Mouse (Mus musculus): ENCODE measurements around the gene Slc16a12. TPM values are rescaled to one million over a fixed set of nuclear protein-coding genes. Genes with fewer than 3 reads are reported as not detected.

Gene Slc16a12
- total RNA-seq, 2 experiments from 2014 or later, result 0.33 to 0.54 TPM

DNA sequence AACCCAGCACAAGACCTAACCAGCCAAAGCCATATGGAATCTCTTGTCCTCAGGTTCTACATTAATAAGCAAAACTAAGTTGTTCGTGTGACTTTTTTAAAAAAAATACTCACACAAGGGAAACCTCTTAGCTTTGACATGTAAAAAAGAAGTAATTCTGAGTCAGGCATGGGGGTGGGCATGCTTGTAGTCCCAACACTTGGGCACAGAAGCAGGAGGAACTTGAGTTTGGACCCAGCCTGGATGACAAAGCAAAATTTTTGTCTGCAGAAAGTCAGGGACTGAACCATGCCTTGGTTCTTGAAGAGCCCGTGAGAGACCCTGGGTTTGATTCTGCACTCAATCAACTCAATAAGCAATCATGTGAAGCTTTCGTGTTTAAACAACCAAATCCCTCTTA lies 17.6 kb downstream of the Slc16a12 start:
- no peak for DNase-seq (ENCODE audit: low spot score in 2 of 2)

DNA sequence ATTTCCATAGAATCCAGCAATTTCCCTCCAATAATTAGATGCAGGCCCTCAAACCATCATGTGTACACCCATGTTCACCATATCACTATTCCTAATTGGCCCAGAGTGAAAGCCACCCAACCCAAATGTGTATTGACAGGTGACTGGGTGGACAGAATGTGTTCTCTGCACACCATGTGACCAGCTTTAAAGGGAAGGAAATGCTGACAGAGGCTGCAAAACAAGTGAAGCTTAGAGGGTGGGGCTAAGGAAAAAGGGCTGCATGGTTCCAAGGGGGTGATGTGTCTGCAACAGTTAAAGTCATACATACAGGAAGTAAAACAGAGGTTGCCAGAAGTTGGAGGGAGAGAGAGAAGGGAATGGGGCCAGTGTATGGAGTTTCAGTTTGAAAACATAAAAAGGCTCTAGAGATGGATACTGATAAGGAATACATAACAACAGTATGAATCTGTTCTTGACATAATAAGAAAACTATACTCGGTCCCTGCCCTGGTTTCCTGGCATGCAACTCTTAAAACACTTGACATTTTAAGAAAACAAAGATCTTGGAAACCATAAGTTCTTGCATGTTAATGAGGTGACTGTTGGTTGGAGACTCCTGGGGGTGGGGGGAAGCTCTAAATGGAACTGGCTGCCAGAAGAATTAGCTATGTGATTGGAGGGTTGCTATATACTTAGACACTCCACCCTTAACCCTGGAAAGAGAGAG lies 20.7 kb downstream of the Slc16a12 start:
- no peak for DNase-seq (ENCODE audit: low spot score in 2 of 2)

DNA sequence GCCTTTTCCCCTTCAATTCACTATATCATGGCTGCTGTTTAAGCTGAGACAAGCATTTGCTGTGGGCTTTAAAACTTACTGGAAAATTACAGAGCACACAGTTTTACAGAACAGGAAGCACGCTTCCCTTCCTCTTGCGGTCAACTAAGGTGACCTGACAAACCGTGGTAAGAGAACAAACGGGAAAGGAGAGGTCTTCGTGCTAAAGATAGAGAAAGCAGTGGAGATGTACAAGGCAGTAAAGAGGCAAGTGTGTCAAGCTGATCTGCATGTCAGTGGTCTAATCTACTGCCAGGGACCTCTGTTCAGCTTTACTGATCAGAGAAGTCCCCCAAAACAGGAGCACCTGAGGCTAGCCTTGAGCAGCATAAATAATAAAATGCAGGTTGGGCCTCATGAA lies 21.7 kb downstream of the Slc16a12 start:
- DNase-seq (ENCODE audit: low spot score in 2 of 2), result no peak

DNA sequence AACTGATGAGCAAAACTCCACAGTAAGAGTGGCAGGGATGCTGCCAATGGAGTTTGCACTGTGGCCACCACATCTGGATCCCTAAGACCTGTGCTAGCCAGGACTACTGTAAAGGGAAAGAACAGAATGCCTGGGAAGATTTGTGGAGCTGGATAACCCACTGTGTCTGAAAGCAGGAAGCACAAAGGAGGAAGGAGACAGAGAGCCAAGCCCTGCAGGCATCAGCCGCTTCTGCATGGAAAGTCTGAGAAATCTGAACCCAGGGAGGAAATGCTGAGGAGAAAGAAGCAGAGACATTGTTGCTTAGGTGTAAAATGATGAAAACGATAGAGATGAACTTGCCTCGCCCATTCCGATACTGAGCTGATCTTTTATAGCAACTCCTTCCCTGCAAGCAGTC lies 22.5 kb downstream of the Slc16a12 start:
- DNase-seq (ENCODE audit: low spot score in 2 of 2), result no peak

DNA sequence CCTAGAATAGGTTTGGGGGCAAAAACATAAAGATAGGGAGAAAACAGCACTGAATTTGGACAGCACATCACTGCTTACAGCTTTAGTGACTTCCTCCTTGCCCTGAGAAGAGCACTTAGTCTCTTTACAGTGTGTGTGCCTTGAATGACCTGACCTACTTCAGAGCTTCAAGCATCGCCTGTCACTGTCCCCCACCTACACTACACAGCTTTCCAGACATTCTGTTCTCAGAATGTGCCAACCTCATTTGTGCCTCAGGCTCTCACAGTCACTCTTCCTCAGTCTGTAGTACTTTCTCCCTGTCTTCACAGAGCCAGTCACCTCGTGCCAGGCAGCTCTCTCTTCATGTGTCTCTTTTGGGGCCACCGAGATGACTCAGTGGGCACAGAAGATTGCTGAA lies 24.5 kb downstream of the Slc16a12 start:
- DNase-seq (ENCODE audit: low spot score in 2 of 2), result no peak

DNA sequence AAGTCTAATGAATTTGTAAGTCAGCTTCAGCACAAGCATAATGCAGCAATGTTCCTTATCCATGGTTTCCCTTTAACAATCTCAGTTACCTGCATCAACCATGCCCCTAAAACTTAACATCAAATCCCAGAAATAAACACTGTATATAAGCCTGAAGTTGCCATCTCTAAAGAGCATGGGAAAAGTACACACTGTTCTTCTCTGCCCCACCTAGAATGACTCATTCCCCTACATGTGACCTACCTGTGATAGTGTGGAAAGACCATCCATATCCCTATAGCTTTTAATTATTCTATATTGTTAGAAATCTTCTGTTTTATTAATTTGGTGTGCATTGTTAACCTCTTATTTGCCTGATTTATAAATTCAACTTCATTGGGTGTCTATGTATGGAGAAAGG lies 27.0 kb downstream of the Slc16a12 start:
- no peak for DNase-seq (ENCODE audit: low spot score in 2 of 2)

DNA sequence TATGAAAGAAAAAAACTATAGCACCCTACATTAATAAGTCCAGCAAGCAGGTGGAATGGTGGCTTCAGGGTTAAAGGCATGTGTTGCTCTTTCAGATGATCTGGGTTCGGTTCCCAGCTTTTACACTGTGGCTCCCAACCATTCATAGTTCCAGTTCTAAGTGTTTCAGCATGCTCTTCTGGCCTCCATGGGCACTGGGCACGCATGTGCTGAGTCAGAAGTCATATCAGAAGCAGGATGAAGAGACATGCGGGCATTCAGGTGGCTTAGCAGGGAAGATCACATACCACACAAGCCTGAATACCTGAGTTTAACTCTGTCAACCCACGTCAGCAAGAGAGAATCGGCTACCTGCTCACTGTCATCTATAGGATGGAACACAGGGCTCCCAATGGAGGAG lies 28.1 kb downstream of the Slc16a12 start:
- no peak for DNase-seq (ENCODE audit: low spot score in 2 of 2)

DNA sequence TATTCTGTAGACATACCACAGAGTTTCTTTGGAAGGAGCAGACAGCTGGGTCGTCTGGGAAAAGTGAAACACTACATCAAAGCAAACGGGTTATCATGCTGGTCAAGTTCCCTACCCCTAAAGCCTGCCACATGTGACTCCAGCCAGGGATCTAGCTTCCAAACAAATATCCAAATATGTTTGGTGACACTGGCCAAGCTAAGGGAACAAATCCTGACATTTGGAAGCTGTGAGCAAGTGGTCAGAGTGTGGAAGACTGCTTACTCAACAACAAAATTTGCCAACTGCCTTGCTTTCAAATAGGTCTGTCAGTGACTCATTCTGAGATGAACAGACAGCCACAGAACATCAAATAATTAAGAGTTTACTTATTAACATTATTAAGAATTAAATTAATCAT lies 28.6 kb downstream of the Slc16a12 start:
- DNase-seq (ENCODE audit: low spot score in 2 of 2), result no peak

DNA sequence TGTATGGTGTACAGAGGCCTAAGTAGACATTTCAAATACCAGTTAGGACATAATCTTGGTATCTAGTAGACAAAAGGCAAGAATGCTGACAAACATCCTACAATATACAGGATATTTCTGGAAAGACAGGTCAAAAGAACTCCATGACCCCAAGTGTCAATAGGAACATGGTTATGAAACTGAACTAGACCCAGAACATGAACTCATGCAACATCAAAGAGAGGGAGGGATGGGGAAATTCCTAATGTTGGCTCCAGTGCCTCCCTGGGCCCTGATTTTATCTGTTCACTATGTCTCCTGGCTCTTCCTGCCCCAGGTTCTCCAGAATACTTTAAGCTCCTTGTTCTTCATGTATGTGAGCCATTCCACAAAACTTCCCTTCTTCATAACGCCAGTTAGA lies 31.2 kb downstream of the Slc16a12 start:
- no peak for DNase-seq (ENCODE audit: low spot score in 2 of 2)

DNA sequence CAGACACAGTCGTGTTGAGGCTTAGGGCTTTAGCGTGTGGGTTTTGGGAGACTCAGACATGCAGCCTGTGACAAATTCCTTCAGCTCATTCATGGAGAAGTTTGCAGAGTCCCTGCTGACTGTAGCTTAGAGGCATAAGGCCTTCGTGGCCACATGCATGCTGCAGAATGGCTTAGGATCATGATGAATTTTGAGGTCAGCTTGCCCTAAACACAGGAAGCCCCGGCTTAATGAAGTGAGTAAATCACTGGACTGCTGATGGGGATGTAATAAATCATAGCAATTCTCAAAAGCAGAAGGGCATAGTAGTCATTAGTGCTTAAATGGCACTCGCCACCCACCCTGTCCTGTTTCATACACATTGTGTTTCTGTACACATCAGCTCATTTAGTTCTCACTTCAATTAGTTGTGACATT lies 32.8 kb downstream of the Slc16a12 start:
- DNase-seq (ENCODE audit: low spot score in 2 of 2), result no peak

DNA sequence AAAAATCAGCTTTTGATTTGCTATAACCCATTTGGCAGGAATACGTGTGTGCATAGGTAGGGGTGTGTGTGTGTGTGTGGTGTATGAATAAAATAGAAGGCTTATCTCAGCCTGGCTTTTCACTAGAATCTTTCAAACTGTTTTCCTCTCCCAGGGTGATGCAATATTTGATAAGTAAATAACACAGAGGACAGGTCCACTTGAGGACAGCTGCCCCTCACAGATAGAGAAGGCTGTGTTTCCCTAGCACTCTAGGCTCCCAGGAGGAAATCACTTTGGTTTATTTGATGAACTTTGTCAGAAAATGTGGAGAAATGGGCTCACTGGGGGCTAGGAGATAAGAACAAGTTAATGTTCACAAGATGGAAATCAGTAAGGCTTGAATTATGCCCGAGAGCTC lies 35.0 kb downstream of the Slc16a12 start:
- DNase-seq (ENCODE audit: low spot score in 2 of 2), result no peak

DNA sequence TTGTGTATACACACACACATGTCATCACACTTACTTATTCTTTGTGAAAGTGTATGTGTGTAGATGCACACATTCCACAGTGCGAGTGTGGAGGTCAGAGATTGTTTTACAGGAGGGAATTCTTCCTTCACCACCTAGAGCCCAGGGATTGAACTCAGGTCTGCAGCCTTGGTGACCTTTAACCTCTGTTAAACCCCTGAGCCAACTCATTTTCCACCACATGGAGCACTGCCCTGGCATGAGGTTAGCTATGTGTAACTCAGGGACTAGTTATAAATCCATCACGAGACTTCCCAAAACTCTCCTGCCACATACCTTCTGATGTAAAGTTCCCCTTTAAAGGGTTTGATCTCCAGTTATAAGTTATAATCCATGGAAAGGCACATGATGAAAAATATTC lies 38.9 kb downstream of the Slc16a12 start:
- DNase-seq (ENCODE audit: low spot score in 2 of 2), result no peak

DNA sequence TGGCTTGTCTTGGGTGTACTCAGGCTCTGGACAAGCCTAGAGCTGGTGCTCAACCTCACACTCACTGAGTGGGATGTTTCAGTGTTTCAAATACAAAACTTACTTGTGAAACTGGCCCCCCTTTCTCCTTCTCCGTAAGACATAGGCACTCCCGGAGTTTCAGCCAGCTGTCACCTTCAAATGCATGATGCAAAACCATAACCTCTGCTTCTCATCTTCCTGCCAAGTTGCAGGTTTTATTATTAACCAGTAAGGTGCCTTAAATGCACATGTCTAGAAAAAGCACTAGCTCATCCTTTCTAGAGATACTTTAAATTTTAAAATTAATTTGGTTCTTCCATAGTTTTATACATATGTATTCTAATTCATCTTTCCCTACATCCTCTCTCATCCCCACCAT lies 39.5 kb downstream of the Slc16a12 start:
- no peak for DNase-seq (ENCODE audit: low spot score in 2 of 2)

DNA sequence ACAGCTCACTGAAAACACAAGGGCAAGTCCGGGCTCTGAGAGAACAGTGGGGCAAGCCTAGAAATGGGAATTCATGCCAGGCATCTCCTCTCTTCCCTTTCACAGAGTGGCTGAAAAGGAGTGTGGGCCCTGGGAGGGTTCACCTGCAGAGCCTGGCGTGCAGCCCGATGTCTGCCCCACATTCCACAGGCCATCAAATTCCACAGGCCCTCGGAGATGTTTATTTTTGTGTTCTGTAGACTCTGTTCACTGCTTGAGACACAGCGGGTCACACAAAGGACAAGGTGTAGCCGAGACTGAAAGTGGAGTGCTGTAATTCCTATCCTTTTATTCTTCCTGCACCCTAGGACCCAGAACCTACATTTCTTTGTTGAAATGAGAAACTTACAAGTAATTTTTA lies 40.8 kb downstream of the Slc16a12 start:
- DNase-seq (ENCODE audit: low spot score in 2 of 2), result no peak

DNA sequence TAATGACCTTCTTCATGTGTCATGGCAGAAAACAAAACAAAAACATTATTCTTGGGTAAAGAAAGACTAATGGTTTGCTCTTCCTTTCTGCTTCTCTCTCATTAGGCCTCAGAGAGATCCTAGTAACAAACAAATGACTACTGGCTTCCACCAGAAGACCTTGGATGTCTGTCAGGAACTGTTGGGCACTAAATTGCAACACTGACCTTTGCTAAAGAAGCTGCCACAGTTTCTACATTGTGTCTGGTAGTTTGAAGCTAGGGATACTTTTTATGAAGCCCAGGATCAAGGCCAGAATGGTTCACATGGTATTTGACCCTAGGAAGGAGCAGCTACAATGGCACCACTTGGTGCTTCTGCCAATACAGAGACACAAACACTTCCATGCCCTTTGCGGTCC lies 41.9 kb downstream of the Slc16a12 start:
- no peak for DNase-seq (ENCODE audit: low spot score in 2 of 2)

DNA sequence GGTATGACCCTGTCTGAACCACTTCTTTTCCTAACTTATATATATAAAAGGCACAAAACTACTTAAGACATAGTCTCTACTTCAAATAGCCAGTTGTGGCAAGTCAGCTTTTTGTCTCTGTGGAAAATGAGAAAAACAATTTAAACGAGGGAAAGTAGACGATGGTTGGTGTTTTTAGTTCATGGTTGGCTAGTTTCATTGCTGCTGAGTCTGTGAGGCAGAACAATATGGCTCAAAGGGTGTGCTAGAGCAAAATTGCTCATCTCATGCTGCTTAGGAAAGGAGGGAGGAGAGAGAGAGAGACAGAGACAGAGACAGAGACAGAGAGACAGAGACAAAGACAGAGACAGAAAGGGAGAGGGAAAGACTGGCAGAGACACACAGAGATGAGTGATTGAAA lies 47.8 kb downstream of the Slc16a12 start:
- no peak for DNase-seq (ENCODE audit: low spot score in 2 of 2)

DNA sequence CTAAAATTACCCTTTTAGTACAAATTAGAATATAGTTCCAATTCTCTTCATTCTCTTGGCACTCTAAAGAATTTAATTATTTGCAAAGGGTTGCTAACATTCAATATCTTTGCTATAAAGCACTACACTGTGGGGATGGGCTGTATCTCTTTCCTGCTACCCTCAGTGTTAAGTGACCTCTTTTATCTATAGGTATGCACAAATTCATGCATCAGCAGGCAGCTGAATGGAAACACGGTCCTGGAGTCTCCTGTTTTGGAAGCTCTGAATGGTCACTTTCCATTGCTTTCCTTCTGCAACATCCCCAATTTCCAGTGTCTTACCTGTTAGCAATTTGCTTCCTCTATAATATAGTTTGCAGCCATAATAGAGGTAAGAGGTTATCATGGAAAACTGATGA lies 48.2 kb downstream of the Slc16a12 start:
- DNase-seq (ENCODE audit: low spot score in 2 of 2), result no peak

DNA sequence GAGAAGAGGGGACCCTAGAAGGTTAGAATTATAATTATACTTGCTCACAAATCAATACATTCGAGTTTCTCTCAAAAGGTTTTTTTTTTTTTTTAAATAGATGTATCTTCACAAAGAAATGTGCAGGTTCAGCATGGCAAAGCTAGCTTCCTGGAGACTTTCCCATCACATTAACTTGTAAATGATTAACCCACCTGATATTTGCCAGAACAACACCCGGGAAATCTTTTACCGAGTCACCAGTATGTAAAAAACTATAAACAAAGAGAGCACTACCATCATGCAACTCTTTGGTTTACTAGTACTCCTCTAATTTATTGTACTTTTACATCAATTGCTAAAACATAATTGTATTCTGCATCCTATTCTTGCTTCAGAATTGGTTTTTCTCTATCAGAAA lies 48.7 kb downstream of the Slc16a12 start:
- no peak for DNase-seq (ENCODE audit: low spot score in 2 of 2)

DNA sequence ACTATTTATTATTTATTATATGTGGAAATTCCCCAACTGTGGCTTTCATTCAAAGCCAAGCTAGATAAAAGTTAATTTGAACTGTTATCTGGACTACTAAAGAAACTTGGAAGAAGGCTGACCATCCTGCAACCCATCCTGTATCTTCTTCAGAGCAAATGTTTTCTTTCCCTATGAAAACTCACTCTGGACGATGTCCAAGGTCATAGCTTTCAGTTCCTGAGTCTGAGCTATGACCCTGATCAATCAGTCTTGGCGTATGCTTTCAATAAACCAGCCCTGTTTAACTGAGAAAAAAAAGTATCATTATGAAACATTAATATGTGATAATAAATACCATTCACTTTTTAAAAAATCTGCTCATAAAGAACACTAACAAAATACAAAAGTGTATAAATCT lies 49.6 kb downstream of the Slc16a12 start:
- DNase-seq (ENCODE audit: low spot score in 2 of 2), result no peak

DNA sequence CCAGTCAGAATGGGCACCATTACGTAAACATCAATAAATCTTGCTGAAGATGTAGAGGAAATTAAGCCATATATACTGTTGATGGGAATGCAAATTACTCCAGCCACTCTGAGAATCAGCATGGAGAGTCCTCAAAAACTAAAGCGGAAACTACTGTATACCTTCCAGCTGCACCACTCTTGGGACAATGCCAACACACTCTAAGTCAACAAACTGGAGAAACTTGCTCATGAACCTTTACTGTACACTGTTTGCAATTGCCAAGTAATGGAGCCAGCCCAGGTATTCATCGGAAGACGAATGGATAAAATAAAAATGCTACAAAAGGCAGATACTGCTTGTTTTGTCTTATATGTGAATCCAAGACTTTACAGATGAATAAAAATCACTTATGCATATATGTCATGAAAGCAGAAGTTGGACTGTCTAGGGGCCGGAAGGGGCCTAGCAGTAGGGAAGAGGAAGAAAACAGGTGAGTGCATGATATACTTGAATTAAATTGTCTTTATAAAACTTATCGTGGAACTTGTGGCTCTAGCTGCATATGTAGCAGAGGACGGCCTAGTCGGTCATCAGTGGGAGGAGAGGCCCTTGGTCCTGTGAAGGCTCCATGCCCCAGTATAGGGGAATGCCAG lies 50.6 kb downstream of the Slc16a12 start:
- DNase-seq (ENCODE audit: low spot score in 2 of 2), result no peak

DNA sequence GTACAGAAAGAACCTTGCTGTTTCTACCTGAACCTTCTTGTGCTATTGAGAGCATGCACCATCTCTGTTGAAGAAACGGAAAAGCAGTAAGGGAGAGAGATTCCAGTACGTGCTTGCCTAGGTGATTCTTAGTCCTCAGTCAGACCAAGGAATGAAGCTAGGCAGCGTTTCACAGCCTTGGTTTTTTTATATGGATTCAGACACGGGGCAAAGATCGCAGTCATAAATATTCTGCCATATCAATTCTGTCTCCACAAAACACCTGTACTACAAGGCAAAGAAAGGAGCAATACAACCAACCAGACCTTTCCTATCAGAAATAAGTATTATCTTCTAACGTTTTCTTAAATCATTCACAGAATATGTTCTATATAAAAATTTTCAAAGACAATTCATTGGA lies 55.7 kb downstream of the Slc16a12 start:
- no peak for DNase-seq (ENCODE audit: low spot score in 2 of 2)

DNA sequence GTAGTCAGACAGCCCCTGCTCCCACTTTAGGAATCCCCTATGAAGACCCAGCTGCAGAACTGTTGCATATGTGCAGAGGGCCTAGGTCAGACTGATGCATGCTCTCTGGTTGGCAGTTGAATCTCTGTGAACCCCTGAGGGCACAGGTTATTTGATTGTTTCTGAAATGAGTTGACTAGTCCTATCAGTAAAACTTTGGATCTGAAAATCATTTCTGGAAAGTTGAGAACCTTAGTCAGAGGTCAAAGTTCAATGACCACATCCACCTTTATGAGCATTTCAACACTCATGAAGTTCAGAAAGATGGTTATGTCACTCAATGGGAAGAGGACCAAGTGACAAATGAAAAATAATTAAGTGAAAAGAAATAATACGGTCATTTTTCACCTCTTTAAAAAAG lies 61.6 kb downstream of the Slc16a12 start:
- no peak for DNase-seq (ENCODE audit: low spot score in 2 of 2)

DNA sequence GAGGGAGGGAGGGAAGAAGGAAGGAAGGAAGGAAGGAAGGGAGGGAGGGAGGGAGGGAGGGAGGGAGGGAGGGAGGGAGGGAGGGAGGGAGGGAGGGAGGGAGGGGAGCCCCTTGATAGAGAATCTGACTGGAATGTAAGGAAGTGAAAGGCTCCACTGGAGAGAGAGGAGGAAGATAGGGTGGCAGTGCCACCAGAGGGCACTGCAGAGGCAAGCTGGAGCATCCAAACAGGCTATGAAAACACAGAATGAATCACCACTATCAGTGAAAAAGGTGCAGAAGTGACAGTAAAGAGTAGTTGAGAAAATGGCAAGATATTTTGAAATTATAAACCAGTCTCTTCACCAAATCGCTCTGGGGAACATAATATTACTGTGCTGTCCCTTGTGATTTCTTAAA lies 62.2 kb downstream of the Slc16a12 start:
- DNase-seq (ENCODE audit: low spot score in 2 of 2), result peak; percentile 41 to 51

All from adrenal gland, adult 18-20 months (tissue).